Mouse (Mus musculus) midbrain, postnatal 0 days (tissue): ENCODE data around the gene Chrnd. TPM values are rescaled to one million over a fixed set of nuclear protein-coding genes. Genes with fewer than 3 reads are reported as not detected.

Experiments used
- ATAC-seq: fragments of 200-750 bp; cut with Nextera tagmentation; 2 replicates; pipeline ENCODE4 v1.8.0; 2017; ENCODE audit warnings: moderate number of reproducible peaks, mild to moderate bottlenecking, moderate TSS enrichment, moderate library complexity; ENCODE audit not compliant: low FRiP score
- DNase-seq: peaks from one replicate; pipeline ENCODE4 v3.0.0-alpha.2; 2015; ENCODE audit warnings: low spot score
- H3K27ac ChIP-seq: fragments of 300-500 bp; sonication (generic); 2 replicates; pipeline ENCODE4 v1.5.1; 2014; ENCODE audit warnings: low read depth, mild to moderate bottlenecking, low read length, mixed read lengths
- H3K27me3 ChIP-seq: fragments of 300-500 bp; sonication (generic); 2 replicates; pipeline ENCODE4 v1.6.1; 2014; ENCODE audit warnings: low read length, control low read depth, mixed read lengths; ENCODE audit not compliant: insufficient read depth
- H3K36me3 ChIP-seq: fragments of 300-500 bp; sonication (generic); 2 replicates; pipeline ENCODE4 v1.6.1; 2014; ENCODE audit warnings: low read length, control low read depth, mixed read lengths; ENCODE audit not compliant: insufficient read depth
- H3K4me1 ChIP-seq: fragments of 300-500 bp; sonication (generic); 2 replicates; pipeline ENCODE4 v1.6.1; 2014; ENCODE audit warnings: mild to moderate bottlenecking, control low read depth, antibody characterized with exemption, low read length, mixed read lengths; ENCODE audit not compliant: insufficient read depth
- H3K4me2 ChIP-seq: fragments of 300-500 bp; sonication (generic); 2 replicates; pipeline ENCODE4 v1.6.1; 2014; ENCODE audit warnings: low read depth, mild to moderate bottlenecking, low read length, mixed read lengths; ENCODE audit not compliant: poor library complexity, severe bottlenecking
- H3K4me3 ChIP-seq: fragments of 300-500 bp; sonication (generic); 2 replicates; pipeline ENCODE4 v1.5.1; 2014; ENCODE audit warnings: low read depth, mild to moderate bottlenecking, low read length, moderate library complexity
- H3K9ac ChIP-seq: fragments of 300-500 bp; sonication (generic); replicated peaks from 2 replicates; pipeline ENCODE4 v1.6.1; 2014; ENCODE audit warnings: mild to moderate bottlenecking, low read length, moderate library complexity, mixed read lengths; ENCODE audit not compliant: poor library complexity, severe bottlenecking
- H3K9me3 ChIP-seq: fragments of 300-500 bp; sonication (generic); 2 replicates; pipeline ENCODE4 v1.6.1; 2016; ENCODE audit warnings: low read length, control low read depth
- CTCF ChIP-seq: IDR thresholded peaks from 2 replicates; pipeline ENCODE4 v1.5.1; 2016; ENCODE audit warnings: antibody characterized with exemption, mild to moderate bottlenecking
- WGBS: fragments of 180-500 bp; shearing (Covaris S2); extraction: QIAGEN DNeasy Blood & Tissue Kit; methylation state at CpG from one replicate; pipeline ENCODE4 v1.1.7; 2014; 5-methylcytosine and 5-hydroxymethylcytosine counted together
- polyA plus RNA-seq: library from polyadenylated mRNA; unstranded; fragments of >200 nt; fragmentation: Nextera tagmentation; extraction: Ambion mirVana; gene quantifications from 2 replicates; pipeline ENCODE4 v1.2.1, GENCODE M21; 2015
- total RNA-seq: library from RNA; depleted of rRNA; stranded (reverse); fragments of >200 nt; gene quantifications from 2 replicates; pipeline ENCODE4 v1.2.3, GENCODE M21; 2014

Gene Chrnd
- total and polyA plus RNA-seq, 2 experiments from 2014 or later, result not detected

GRCm38 (mm10) chr1:87175852-87176292 lies 14.5 kb upstream of the Chrnd start:
- H3K36me3 ChIP-seq, result no peaks in the 10 kb centered on the region
- H3K27me3 ChIP-seq, result no peaks in the 10 kb centered on the region
- no peaks in the 10 kb centered on the region for H3K9me3 ChIP-seq
- H3K4me1 ChIP-seq, result peaks cover 4% of the 10 kb centered on the region; the same call in 1 of the 2 replicates
- H3K9ac ChIP-seq, result no peak overlapping the region
- H3K4me3 ChIP-seq, result no peak overlapping the region
- ATAC-seq (peak; percentile 54), DNase-seq (peak; percentile 83)
- WGBS, result 7% methylated on average over 11 of the region's 11 CpGs
- H3K4me2 ChIP-seq, result no peak overlapping the region
- no peak overlapping the region for H3K27ac ChIP-seq
- peak; percentile 67 for TF ChIP-seq CTCF

- 62% methylated on average over 5 of the region's 5 CpGs for WGBS
- ATAC-seq (no peak), DNase-seq (no peak)
- Histone ChIP-seq H3K36me3 (no peaks in the 10 kb centered on the region), H3K4me1 (no peaks in the 10 kb centered on the region), H3K9ac (no peak overlapping the region), H3K27ac (no peak overlapping the region), H3K4me2 (no peak overlapping the region), H3K27me3 (peaks cover 9% of the 10 kb centered on the region), H3K4me3 (no peak overlapping the region), H3K9me3 (no peaks in the 10 kb centered on the region)
- TF ChIP-seq CTCF, result no peak
Measured at GRCm38 (mm10) chr1:87180896-87181295, 9.5 kb upstream of the Chrnd start.

- Histone ChIP-seq H3K27me3 (peaks cover 19% of the 10 kb centered on the region), H3K9me3 (no peaks in the 10 kb centered on the region), H3K27ac (no peak within 1 kb of the TSS), H3K9ac (no peak within 1 kb of the TSS), H3K4me1 (no peaks in the 10 kb centered on the region), H3K36me3 (no peaks in the 10 kb centered on the region), H3K4me2 (no peak within 1 kb of the TSS), H3K4me3 (no peak within 1 kb of the TSS)
- TF ChIP-seq CTCF, result no peak
- DNase-seq, result no peak
- 65% methylated on average over 9 of the region's 9 CpGs for WGBS
- no peak for ATAC-seq
Measured at GRCm38 (mm10) chr1:87183013-87183412, 7.4 kb upstream of the Chrnd start, which contains the start of gene Prss56. Prss56 (plus strand) TSS chr1:87183313.

GRCm38 (mm10) chr1:87183998-87184750 lies 6.2 kb upstream of the Chrnd start:
- peak; percentile 45 for TF ChIP-seq CTCF
- ATAC-seq, result 0 out of 2 replicates have a peak, but pooled peaks have one; percentile 13
- no peaks in the 10 kb centered on the region for H3K4me1 ChIP-seq
- H3K4me3 ChIP-seq, result 0 out of 2 replicates have a peak overlapping the region, but pooled peaks have one; percentile 9
- WGBS, result 32% methylated on average over 15 of the region's 15 CpGs
- peak overlapping the region; percentile 41 for H3K4me2 ChIP-seq
- no peak for DNase-seq
- H3K27ac ChIP-seq, result no peak overlapping the region
- no peaks in the 10 kb centered on the region for H3K36me3 ChIP-seq
- H3K9ac ChIP-seq, result no peak overlapping the region
- peaks cover 22% of the 10 kb centered on the region for H3K27me3 ChIP-seq
- H3K9me3 ChIP-seq, result no peaks in the 10 kb centered on the region

- DNase-seq, result peak; percentile 76
- ATAC-seq, result peak; percentile 43; the same call in 1 of the 2 replicates
- TF ChIP-seq CTCF, result peak; percentile 73
- Histone ChIP-seq H3K4me3 (0 out of 2 replicates have a peak overlapping the region, but pooled peaks have one; percentile 9), H3K9me3 (no peaks in the 10 kb centered on the region), H3K36me3 (no peaks in the 10 kb centered on the region), H3K4me2 (peak overlapping the region; percentile 41), H3K27me3 (peaks cover 22% of the 10 kb centered on the region), H3K4me1 (no peaks in the 10 kb centered on the region), H3K27ac (no peak overlapping the region), H3K9ac (no peak overlapping the region)
- WGBS, result 4% methylated on average over 20 of the region's 20 CpGs
Measured at GRCm38 (mm10) chr1:87184751-87185139, 5.7 kb upstream of the Chrnd start.

GRCm38 (mm10) chr1:87185526-87185925 lies 4.9 kb upstream of the Chrnd start:
- H3K9ac ChIP-seq, result 0 out of 2 replicates have a peak overlapping the region, but pooled peaks have one; percentile 33
- TF ChIP-seq CTCF, result no peak

More at GRCm38 (mm10) chr1:87185526-87185925, 4.9 kb upstream of the Chrnd start:
- ATAC-seq (no peak), DNase-seq (no peak)
- H3K36me3 ChIP-seq, result no peaks in the 10 kb centered on the region
- H3K27me3 ChIP-seq, result peaks cover 22% of the 10 kb centered on the region
- no peaks in the 10 kb centered on the region for H3K4me1 ChIP-seq
- WGBS, result 11% methylated on average over 13 of the region's 13 CpGs
- H3K4me3 ChIP-seq, result no peak overlapping the region
- no peak overlapping the region for H3K4me2 ChIP-seq
- no peaks in the 10 kb centered on the region for H3K9me3 ChIP-seq
- H3K27ac ChIP-seq, result no peak overlapping the region
